Mouse (Mus musculus): ENCODE measurements at regions not wholly inside any gene's neighbourhood (a gene's known extent, or its start where the extent isn't known, plus 50 kb on each side); places are given as distances from the start of the nearest gene placed in this dataset.
A peak's percentile ranks its signal among the peaks of the same experiment; 100 is the strongest.

GRCm38 (mm10) chr2:45747263-45748236 is 630.4 kb upstream of the Zeb2 start:
- Histone ChIP-seq H3K4me1 (ENCODE audit: insufficient read depth, low read depth, low read length) (no peaks in the 10 kb centered on the region), H3K4me3 (ENCODE audit: low read depth, low read length) (no peak overlapping the region), H3K9me3 (ENCODE audit: low read length) (no peaks in the 10 kb centered on the region), H3K27me3 (replicated peaks; ENCODE audit: insufficient read depth, low read length) (no peaks in the 10 kb centered on the region), H3K36me3 (ENCODE audit: insufficient read depth, low read length) (no peaks in the 10 kb centered on the region), H3K9ac (replicated peaks; ENCODE audit: low read depth) (no peak overlapping the region), H3K27ac (ENCODE audit: low read length) (peak overlapping the region; percentile 4; the same call in 1 of the 2 replicates), H3K4me2 (replicated peaks; ENCODE audit: low read depth, low read length) (no peak overlapping the region)
- TF ChIP-seq EP300 (IDR thresholded peaks at IDR 0.05), result peak; percentile 82
- no peak for TF ChIP-seq CTCF (IDR thresholded peaks at IDR 0.05)
- 43% methylated on average over 7 of the region's 7 CpGs for WGBS
- DNase-seq (ENCODE audit: low spot score) (peak; percentile 89), ATAC-seq (peak; percentile 89)

- H3K4me2 ChIP-seq (replicated peaks; ENCODE audit: low read depth, low read length), result no peak overlapping the region
- no peaks in the 10 kb centered on the region for H3K36me3 ChIP-seq (ENCODE audit: insufficient read depth, low read length)
- no peak for TF ChIP-seq EP300 (IDR thresholded peaks at IDR 0.05)
- no peak for TF ChIP-seq CTCF (IDR thresholded peaks at IDR 0.05)
- no peaks in the 10 kb centered on the region for H3K9me3 ChIP-seq (ENCODE audit: low read length)
- H3K4me3 ChIP-seq (ENCODE audit: low read depth, low read length), result no peak overlapping the region
- ATAC-seq (no peak), DNase-seq (ENCODE audit: low spot score) (peak; percentile 22)
- no peak overlapping the region for H3K9ac ChIP-seq (replicated peaks; ENCODE audit: low read depth)
- H3K27ac ChIP-seq (ENCODE audit: low read length), result no peak overlapping the region
- 65% methylated on average over 4 of the region's 4 CpGs for whole genome bisulfite sequencing
- no peaks in the 10 kb centered on the region for H3K27me3 ChIP-seq (replicated peaks; ENCODE audit: insufficient read depth, low read length)
- H3K4me1 ChIP-seq (ENCODE audit: insufficient read depth, low read depth, low read length), result no peaks in the 10 kb centered on the region
Observed at GRCm38 (mm10) chr2:45746606-45747005, 629.4 kb upstream of the Zeb2 start.

- Histone ChIP-seq H3K9ac (replicated peaks; ENCODE audit: low read depth) (no peak overlapping the region), H3K4me2 (replicated peaks; ENCODE audit: low read depth, low read length) (no peak overlapping the region), H3K27ac (ENCODE audit: low read length) (no peak overlapping the region), H3K27me3 (replicated peaks; ENCODE audit: insufficient read depth, low read length) (no peaks in the 10 kb centered on the region), H3K4me1 (ENCODE audit: insufficient read depth, low read depth, low read length) (no peaks in the 10 kb centered on the region), H3K9me3 (ENCODE audit: low read length) (no peaks in the 10 kb centered on the region), H3K36me3 (ENCODE audit: insufficient read depth, low read length) (no peaks in the 10 kb centered on the region), H3K4me3 (ENCODE audit: low read depth, low read length) (no peak overlapping the region)
- DNase-seq (ENCODE audit: low spot score) (no peak), ATAC-seq (no peak)
- 78% methylated on average over 2 of the region's 2 CpGs for WGBS
- TF ChIP-seq EP300 (IDR thresholded peaks at IDR 0.05) (no peak), CTCF (IDR thresholded peaks at IDR 0.05) (no peak)
Observed at GRCm38 (mm10) chr2:45736278-45736677, 619.1 kb upstream of the Zeb2 start.

- TF ChIP-seq CTCF (IDR thresholded peaks at IDR 0.05), result no peak
- no peak for TF ChIP-seq EP300 (IDR thresholded peaks at IDR 0.05)
- 58% methylated on average over 4 of the region's 4 CpGs for WGBS
- no peak for ATAC-seq
Observed at GRCm38 (mm10) chr2:45713997-45714396, 596.8 kb upstream of the Zeb2 start.

GRCm38 (mm10) chr2:45707026-45707425 is 589.8 kb upstream of the Zeb2 start:
- peak; percentile 15 for DNase-seq (ENCODE audit: low spot score)
- Histone ChIP-seq H3K36me3 (ENCODE audit: insufficient read depth, low read length) (no peaks in the 10 kb centered on the region), H3K27ac (ENCODE audit: low read length) (no peak overlapping the region), H3K4me2 (replicated peaks; ENCODE audit: low read depth, low read length) (no peak overlapping the region), H3K4me3 (ENCODE audit: low read depth, low read length) (no peak overlapping the region), H3K4me1 (ENCODE audit: insufficient read depth, low read depth, low read length) (no peaks in the 10 kb centered on the region), H3K9ac (replicated peaks; ENCODE audit: low read depth) (no peak overlapping the region), H3K9me3 (ENCODE audit: low read length) (no peaks in the 10 kb centered on the region), H3K27me3 (replicated peaks; ENCODE audit: insufficient read depth, low read length) (no peaks in the 10 kb centered on the region)
- TF ChIP-seq CTCF (IDR thresholded peaks at IDR 0.05) (no peak), EP300 (IDR thresholded peaks at IDR 0.05) (no peak)
- no peak for ATAC-seq

More at GRCm38 (mm10) chr2:45713997-45714396, 596.8 kb upstream of the Zeb2 start:
- peak; percentile 13 for DNase-seq (ENCODE audit: low spot score)
- H3K27ac ChIP-seq (ENCODE audit: low read length), result no peak overlapping the region
- no peaks in the 10 kb centered on the region for H3K9me3 ChIP-seq (ENCODE audit: low read length)
- H3K9ac ChIP-seq (replicated peaks; ENCODE audit: low read depth), result no peak overlapping the region
- H3K36me3 ChIP-seq (ENCODE audit: insufficient read depth, low read length), result no peaks in the 10 kb centered on the region
- no peak overlapping the region for H3K4me3 ChIP-seq (ENCODE audit: low read depth, low read length)
- H3K4me2 ChIP-seq (replicated peaks; ENCODE audit: low read depth, low read length), result no peak overlapping the region
- no peaks in the 10 kb centered on the region for H3K27me3 ChIP-seq (replicated peaks; ENCODE audit: insufficient read depth, low read length)
- H3K4me1 ChIP-seq (ENCODE audit: insufficient read depth, low read depth, low read length), result no peaks in the 10 kb centered on the region

- TF ChIP-seq EP300 (IDR thresholded peaks at IDR 0.05) (no peak), CTCF (IDR thresholded peaks at IDR 0.05) (no peak)
- no peaks in the 10 kb centered on the region for H3K36me3 ChIP-seq (ENCODE audit: insufficient read depth, low read length)
- H3K4me2 ChIP-seq (replicated peaks; ENCODE audit: low read depth, low read length), result no peak overlapping the region
- ATAC-seq (peak; percentile 26; the same call in 1 of the 2 replicates), DNase-seq (ENCODE audit: low spot score) (peak; percentile 17)
- H3K27ac ChIP-seq (ENCODE audit: low read length), result no peak overlapping the region
- H3K9ac ChIP-seq (replicated peaks; ENCODE audit: low read depth), result no peak overlapping the region
- no peaks in the 10 kb centered on the region for H3K9me3 ChIP-seq (ENCODE audit: low read length)
- no peaks in the 10 kb centered on the region for H3K4me1 ChIP-seq (ENCODE audit: insufficient read depth, low read depth, low read length)
- no peaks in the 10 kb centered on the region for H3K27me3 ChIP-seq (replicated peaks; ENCODE audit: insufficient read depth, low read length)
- H3K4me3 ChIP-seq (ENCODE audit: low read depth, low read length), result no peak overlapping the region
Observed at GRCm38 (mm10) chr2:45702511-45702910, 585.3 kb upstream of the Zeb2 start.

Measured in lung, postnatal 0 days (tissue).